Mouse (Mus musculus) 416B (cell line): ENCODE results near the gene Grap2.

ENCODE experiments used
- DNase-seq: peaks from one replicate; pipeline ENCODE4 v3.0.0; 2011; ENCODE audit warnings: low read depth

Gene Grap2

DNA sequence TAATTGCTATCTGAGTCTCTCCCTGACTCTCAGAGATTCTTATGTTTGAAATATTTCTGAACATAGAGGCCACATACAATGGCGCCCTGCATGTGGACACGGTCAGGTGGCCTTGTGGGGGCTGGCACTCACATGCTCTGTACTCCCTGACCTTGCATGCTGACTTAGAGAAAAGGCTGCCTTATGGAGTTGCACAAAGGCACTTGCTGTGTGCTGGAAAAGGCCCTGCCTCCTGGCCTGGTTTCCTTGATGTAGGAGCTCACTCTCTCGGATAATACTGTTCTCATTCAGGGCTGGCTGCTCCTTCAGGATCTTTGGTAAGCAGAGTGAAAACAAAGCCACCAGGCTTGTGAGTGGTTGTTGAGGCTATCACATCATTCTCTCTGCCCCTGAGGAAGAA lies 111.6 kb downstream of the Grap2 start:
- DNase-seq, result no peak

GRCm38 (mm10) chr15:80684786-80685602 lies 112.6 kb downstream of the Grap2 start:
- no peak for DNase-seq

- DNase-seq, result no peak
Measured at GRCm38 (mm10) chr15:80685603-80685895, 113.2 kb downstream of the Grap2 start.

- no peak for DNase-seq
Measured at GRCm38 (mm10) chr15:80688536-80688935, 116.1 kb downstream of the Grap2 start.

- no peak for DNase-seq
Measured at GRCm38 (mm10) chr15:80693492-80693891, 121.1 kb downstream of the Grap2 start.

DNA sequence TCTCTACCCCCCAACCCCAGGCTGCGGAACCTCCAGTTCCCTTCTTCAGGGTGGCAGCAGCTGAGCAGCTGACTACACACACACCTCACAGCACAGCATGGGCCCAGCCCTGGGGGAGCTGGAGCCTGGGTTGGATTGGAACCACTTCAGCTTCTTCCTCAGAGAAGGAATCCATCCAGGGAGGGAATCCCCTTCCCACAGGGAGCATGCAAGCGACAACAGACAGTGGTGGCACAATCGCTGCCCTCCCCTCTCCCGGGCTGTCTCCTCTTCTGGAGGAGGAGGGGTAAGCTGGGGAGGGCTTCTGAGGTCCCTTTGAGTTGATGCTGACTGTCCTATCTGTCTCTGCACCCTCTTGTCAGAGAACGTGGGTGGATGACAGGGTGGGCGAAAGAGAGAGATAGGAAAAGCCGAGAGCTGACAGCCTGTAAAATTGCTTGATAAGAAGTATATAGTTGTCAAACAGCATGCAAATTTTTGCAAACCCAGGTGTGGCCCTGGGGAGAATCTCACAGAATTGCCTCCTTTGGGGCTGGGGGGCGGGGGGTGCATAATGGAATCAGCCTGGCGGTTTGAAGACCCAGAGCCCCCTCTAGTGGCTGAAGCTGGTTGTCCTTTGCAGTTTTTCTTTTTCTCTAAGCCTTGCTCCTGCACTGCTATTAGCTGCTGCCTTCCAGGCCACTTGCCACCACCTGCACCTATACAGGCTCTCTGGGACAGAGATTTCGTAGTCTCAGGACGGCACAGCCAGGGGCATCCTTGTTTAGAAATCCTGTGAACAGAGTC lies 121.9 kb downstream of the Grap2 start:
- DNase-seq, result peak; percentile 57

DNA sequence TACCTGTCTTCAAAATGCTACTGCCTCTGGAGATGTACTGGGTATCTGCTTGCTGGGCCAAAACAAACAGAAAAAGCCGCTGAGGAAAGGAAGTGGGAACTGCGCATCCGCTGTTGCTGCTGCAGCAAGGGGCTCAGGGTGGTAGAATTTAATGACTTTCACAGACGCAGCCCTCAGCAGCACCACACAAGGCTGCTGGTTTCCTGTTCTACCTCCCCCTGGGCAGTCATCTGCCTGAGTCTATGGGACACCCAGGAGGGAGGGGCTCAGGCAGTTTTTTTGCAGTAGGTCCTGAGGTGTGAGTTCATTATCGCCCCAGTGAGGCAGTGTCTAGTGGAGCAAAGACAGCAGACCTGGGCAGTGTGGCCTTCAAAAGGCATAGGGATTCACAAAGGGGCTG lies 125.2 kb downstream of the Grap2 start:
- DNase-seq, result peak; percentile 61

GRCm38 (mm10) chr15:80701481-80702257 lies 129.3 kb downstream of the Grap2 start:
- DNase-seq, result no peak
